Mouse (Mus musculus): ENCODE measurements around the gene Dclk1. TPM values are rescaled to one million over a fixed set of nuclear protein-coding genes. Genes with fewer than 3 reads are reported as not detected.

Dclk1 gene
- total RNA-seq, 2 experiments from 2014 or later: 6.8 to 8.6 TPM

- intact Hi-C loops (cut with DNase I): no loop called here
- no peak for DNase-seq (ENCODE audit: low spot score)
These were observed 285.4 kb downstream of the Dclk1 start for GRCm38 (mm10) chr3:55527566-55527965.

- intact Hi-C loops (cut with DNase I): no loop called here
- no peak for DNase-seq (ENCODE audit: low spot score)
These were observed 285.8 kb downstream of the Dclk1 start for GRCm38 (mm10) chr3:55528012-55528411.

- intact Hi-C loops (cut with DNase I): no loop called here
- DNase-seq (ENCODE audit: low spot score): no peak
These were observed 287.2 kb downstream of the Dclk1 start for GRCm38 (mm10) chr3:55529414-55529813.

- intact Hi-C loops (cut with DNase I): no loop called here
- DNase-seq (ENCODE audit: low spot score): no peak
These were observed 289.3 kb downstream of the Dclk1 start for GRCm38 (mm10) chr3:55531204-55532044.

- DNase-seq (ENCODE audit: low spot score): no peak
These were observed 290.2 kb downstream of the Dclk1 start for GRCm38 (mm10) chr3:55532175-55532973.

GRCm38 (mm10) chr3:55535591-55536200, 293.5 kb downstream of the Dclk1 start:
- intact Hi-C loops (cut with DNase I): no loop called here
- DNase-seq (ENCODE audit: low spot score): no peak

More at GRCm38 (mm10) chr3:55532175-55532973, 290.2 kb downstream of the Dclk1 start:
- intact Hi-C loops (cut with DNase I): no loop called here

- no peak for DNase-seq (ENCODE audit: low spot score)
- intact Hi-C loops (cut with DNase I): no loop called here
These were observed 294.7 kb downstream of the Dclk1 start for GRCm38 (mm10) chr3:55536901-55537300.

- intact Hi-C loops (cut with DNase I): no loop called here
- DNase-seq (ENCODE audit: low spot score): no peak
These were observed 295.6 kb downstream of the Dclk1 start for GRCm38 (mm10) chr3:55537714-55538113.

GRCm38 (mm10) chr3:55539400-55539799, 297.2 kb downstream of the Dclk1 start:
- DNase-seq (ENCODE audit: low spot score): no peak
- intact Hi-C loops (cut with DNase I): no loop called here

- intact Hi-C loops (cut with DNase I): no loop called here
- no peak for DNase-seq (ENCODE audit: low spot score)
These were observed 297.7 kb downstream of the Dclk1 start for GRCm38 (mm10) chr3:55539811-55540293.

GRCm38 (mm10) chr3:55540406-55541140, 298.4 kb downstream of the Dclk1 start:
- DNase-seq (ENCODE audit: low spot score): no peak
- intact Hi-C loops (cut with DNase I): no loop called here

- no peak for DNase-seq (ENCODE audit: low spot score)
- intact Hi-C loops (cut with DNase I): no loop called here
These were observed 299.6 kb downstream of the Dclk1 start for GRCm38 (mm10) chr3:55541799-55542198.

- peak; percentile 28 for DNase-seq (ENCODE audit: low spot score)
- intact Hi-C loops (cut with DNase I): no loop called here
These were observed 300.1 kb downstream of the Dclk1 start for GRCm38 (mm10) chr3:55542310-55542709.

- intact Hi-C loops (cut with DNase I): no loop called here
- no peak for DNase-seq (ENCODE audit: low spot score)
These were observed 300.8 kb downstream of the Dclk1 start for GRCm38 (mm10) chr3:55542947-55543346.

- intact Hi-C loops (cut with DNase I): no loop called here
- DNase-seq (ENCODE audit: low spot score): no peak
These were observed 301.9 kb downstream of the Dclk1 start for GRCm38 (mm10) chr3:55543929-55544684.

GRCm38 (mm10) chr3:55545296-55545695, 303.1 kb downstream of the Dclk1 start:
- no peak for DNase-seq (ENCODE audit: low spot score)
- intact Hi-C loops (cut with DNase I): no loop called here

- DNase-seq (ENCODE audit: low spot score): no peak
- intact Hi-C loops (cut with DNase I): no loop called here
These were observed 303.8 kb downstream of the Dclk1 start for GRCm38 (mm10) chr3:55545916-55546315.

GRCm38 (mm10) chr3:55547106-55547505, 304.9 kb downstream of the Dclk1 start:
- no peak for DNase-seq (ENCODE audit: low spot score)
- intact Hi-C loops (cut with DNase I): no loop called here

GRCm38 (mm10) chr3:55549376-55549775, 307.2 kb downstream of the Dclk1 start:
- no peak for DNase-seq (ENCODE audit: low spot score)
- intact Hi-C loops (cut with DNase I): no loop called here

All from heart, postnatal 25 days (tissue).